Mouse (Mus musculus): ENCODE measurements around the gene Mia. TPM values are rescaled to one million over a fixed set of nuclear protein-coding genes. Genes with fewer than 3 reads are reported as not detected.

Gene Mia
- total RNA-seq, 4 experiments from 2014 or later: 0.86 to 3.9 (median 2.5) TPM

GRCm38 (mm10) chr7:27185986-27186385, 5.0 kb upstream of the Mia start:
- DNase-seq (ENCODE audit: low spot score in 2 of 2): no peak

GRCm38 (mm10) chr7:27184964-27185363, 4.0 kb upstream of the Mia start:
- no peak for DNase-seq (ENCODE audit: low spot score in 2 of 2)

DNA sequence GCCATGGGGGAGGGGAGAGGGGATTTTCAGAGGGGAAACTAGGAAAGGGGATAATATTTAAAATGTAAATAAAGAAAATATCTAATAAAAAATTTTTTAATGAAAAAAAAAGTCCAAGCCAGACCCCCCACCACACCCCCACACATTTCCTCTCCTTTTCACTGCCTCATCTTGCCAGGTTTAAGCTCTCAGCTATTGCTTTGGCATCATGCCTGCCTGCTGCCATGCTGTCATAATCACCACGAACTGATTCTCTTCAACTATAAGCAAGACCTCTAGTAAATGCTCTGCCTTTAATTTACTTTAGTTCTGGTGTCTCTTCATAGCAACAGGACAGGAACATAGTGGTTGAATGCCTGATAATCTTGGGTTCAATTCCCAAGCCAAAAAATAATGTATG, 1.5 kb upstream of the Mia start:
- no peak for DNase-seq (ENCODE audit: low spot score in 2 of 2)

DNA sequence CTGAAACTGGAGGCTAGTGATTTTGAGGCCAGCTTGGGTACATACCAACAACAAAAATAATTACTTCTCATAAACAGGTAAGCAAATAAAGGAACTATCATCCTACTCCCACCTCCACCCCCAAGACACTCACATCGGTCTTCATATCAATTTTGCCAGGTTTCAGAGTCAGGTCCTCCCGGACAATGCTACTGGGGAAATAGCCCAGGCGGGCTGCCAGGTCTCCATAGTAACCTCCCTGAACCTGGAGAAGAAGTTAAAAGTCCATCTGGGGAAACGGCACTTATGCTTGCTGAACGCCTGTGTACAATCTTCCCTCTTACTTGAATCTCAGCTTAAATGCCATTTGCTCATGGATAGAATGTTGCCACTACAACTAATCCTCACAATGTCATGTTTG, 921 bp downstream of the Mia start:
- DNase-seq (ENCODE audit: low spot score in 2 of 2): no peak

GRCm38 (mm10) chr7:27179217-27179918, 1.6 kb downstream of the Mia start:
- no peak for DNase-seq (ENCODE audit: low spot score in 2 of 2)

- peak; percentile 100 for DNase-seq (ENCODE audit: low spot score in 2 of 2)
Measured at GRCm38 (mm10) chr7:27178324-27179216, 2.4 kb downstream of the Mia start, which contains the start of gene Rab4b. Rab4b (minus strand) TSS chr7:27178896.

DNA sequence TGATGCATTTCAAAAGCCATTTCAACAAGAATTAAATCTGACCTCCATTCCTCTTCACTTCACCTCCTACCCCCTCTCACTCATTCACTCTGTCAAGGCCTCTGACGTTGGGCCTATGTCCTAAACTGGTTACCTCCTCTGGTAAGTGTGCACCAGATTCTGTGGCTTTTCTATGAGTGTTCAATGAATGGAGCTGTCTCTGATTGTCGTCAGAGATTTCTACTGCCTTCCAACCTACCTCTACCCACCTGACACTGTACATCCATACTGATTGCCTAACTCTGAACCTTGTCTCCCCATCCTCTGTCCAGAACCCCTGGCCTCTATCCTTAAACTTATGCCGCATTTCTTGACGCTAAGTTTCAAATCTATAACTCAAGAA, 3.0 kb downstream of the Mia start:
- DNase-seq (ENCODE audit: low spot score in 2 of 2): no peak

DNA sequence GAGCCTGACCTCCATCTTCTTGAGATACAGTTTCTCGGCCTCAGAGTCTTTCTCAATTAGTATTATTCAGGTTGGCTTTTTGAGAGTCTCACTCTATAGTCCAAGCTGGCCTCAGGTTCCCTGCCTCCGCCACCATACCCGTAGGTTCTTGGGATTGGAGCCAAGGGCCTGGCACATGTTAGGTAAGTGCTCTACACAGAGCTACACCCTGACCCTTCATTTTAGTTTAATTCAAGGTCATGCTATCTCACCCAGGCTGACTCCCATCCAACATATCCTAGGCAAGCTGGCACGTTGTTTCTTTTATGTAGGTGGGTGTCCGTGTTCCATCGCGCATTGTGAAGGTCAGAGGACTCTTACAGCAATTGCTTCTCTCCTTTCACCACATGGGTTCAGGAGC, 6.1 kb downstream of the Mia start:
- no peak for DNase-seq (ENCODE audit: low spot score in 2 of 2)

- DNase-seq (ENCODE audit: low spot score in 2 of 2): no peak
Measured at GRCm38 (mm10) chr7:27174496-27174895, 6.5 kb downstream of the Mia start.

DNA sequence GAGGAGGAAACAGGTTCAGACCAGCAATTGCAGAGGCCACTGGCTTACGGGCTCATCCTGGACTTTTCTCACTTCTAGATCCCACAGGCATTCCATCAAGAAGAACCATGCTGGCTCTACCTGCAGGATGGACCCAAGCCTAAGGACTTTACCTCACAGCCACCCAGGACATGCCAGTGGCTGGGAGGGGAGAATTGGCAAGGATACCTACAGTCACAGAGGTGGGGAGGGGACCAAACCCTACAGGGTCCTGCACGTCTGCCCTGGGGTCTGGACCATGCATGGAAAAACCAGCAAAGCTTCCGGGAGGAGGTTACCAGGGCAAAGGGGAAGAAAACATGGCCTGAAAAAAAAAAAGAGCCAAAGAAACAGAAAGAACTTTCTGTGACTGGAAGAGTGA, 10.0 kb downstream of the Mia start:
- DNase-seq (ENCODE audit: low spot score in 2 of 2): no peak

DNA sequence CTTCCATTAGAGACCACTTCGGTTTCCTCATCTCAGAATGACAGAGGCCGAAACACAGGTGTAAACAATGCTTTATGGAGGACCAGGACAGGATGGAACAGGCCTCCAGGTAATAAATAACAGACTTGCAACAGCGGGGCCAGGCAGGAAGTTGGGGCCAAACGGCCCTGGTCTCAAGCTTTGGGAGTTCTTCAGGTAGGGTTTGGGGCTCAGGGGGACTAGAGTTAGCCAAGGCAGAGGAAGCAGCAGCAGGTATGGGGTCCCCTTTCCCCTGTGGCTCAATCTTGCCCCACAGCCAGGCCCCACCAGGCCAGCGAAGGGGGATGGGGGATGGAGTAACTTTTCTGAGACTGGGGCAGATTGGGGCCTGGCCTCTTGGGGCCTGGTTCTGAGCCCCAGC, 12.6 kb downstream of the Mia start:
- no peak for DNase-seq (ENCODE audit: low spot score in 2 of 2)

GRCm38 (mm10) chr7:27167475-27168094, 13.4 kb downstream of the Mia start:
- no peak for DNase-seq (ENCODE audit: low spot score in 2 of 2)

- peak; percentile 94 to 96 for DNase-seq (ENCODE audit: low spot score in 2 of 2)
Measured at GRCm38 (mm10) chr7:27166614-27167474, 14.1 kb downstream of the Mia start, which contains the start of gene Egln2. Egln2 (minus strand) TSS chr7:27166802.

GRCm38 (mm10) chr7:27166229-27166613, 14.7 kb downstream of the Mia start:
- DNase-seq (ENCODE audit: low spot score in 2 of 2): peak in 1 of 2 experiments; percentile 65

- no peak for DNase-seq (ENCODE audit: low spot score in 2 of 2)
Measured at GRCm38 (mm10) chr7:27165696-27166095, 15.3 kb downstream of the Mia start.

DNA sequence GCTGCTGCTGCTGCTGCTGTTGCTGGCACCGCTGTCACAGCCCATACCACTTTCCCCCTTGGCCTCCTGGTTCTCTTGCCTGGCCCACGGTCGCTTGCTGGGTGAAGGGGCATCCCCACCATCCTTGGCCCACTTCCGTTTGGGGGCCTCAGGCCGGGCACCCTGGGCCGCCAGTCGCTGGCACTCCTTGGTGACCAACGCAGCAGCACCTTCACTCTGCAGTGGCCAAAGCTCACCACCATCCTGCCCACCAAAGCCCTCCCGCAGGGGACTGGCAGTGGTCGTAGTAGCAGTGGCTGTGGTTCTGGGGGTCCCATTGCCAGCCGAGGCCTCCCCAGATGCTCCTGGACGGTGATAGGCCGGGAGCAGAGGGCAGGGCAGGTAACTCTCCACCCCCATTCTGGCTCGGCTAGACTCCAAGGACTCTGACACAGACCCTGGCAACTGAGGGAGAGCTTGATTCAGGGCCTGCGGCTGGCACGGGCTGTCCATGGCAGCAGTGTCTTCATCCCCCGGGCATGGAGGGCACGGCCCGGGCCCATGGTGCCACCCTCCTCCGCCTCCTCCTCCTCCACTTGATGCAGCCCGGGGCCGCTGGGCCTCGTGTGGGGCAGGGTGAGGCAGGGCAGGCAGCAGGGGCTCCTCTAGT, 15.8 kb downstream of the Mia start:
- DNase-seq (ENCODE audit: low spot score in 2 of 2): no peak

DNA sequence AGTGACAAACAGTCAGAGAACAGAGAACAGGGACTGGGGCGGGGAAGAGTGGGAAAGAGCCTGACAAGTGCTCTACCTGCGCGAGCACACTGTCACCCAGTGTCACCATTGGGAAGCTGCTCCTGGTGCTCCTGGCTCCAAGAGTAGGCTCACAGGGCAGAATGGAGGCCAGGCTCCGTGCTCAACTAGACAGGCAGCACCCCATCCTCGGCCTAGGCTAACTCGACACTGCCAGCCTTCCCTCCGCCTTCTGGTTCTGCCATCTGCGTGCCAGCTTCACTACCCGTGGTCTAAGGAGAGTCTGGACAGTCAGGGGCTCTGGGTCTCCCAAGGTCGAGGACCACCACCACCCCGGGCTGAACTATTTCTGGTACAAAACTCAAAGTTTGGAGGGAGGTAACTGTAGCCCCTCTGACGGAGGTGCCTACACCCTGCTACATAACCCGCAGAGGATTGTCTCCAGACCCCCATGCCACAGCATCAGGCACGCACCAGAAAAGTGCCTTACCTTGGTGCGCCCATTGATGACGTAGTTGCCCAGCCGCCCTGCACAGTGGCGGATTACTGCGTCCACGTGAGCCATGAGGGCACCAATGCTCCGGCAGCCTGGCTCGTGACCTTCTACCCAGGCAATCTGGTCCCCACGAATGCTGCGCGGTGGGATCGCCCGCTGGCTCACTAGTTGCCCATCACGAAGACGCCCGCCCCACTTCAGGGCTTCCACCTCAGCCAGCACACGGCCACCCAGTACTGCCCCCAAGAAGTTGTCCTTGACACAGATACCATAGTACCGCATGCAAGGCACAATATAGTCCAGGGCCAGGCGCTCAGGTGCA, 16.6 kb downstream of the Mia start:
- no peak for DNase-seq (ENCODE audit: low spot score in 2 of 2)

GRCm38 (mm10) chr7:27163450-27163805, 17.5 kb downstream of the Mia start:
- no peak for DNase-seq (ENCODE audit: low spot score in 2 of 2)

- DNase-seq (ENCODE audit: low spot score in 2 of 2): no peak
Measured at GRCm38 (mm10) chr7:27162780-27163449, 18.0 kb downstream of the Mia start.
